Mouse (Mus musculus): ENCODE results near the gene Orc1.

GRCm38 (mm10) chr4:108627066-108627465 lies 47.8 kb downstream of the Orc1 start:
- TF ChIP-seq POLR2A (IDR thresholded peaks at IDR 0.05; ENCODE audit: insufficient read depth, low read length) = no peak
- TF ChIP-seq CTCF (IDR thresholded peaks at IDR 0.05; ENCODE audit: low read depth, low read length) = no peak

Measured in ES-Bruce4 (cell line).